Mouse (Mus musculus) cerebellum, adult 8-10 months (tissue): ENCODE measurements at regions not wholly inside any gene's neighbourhood (a gene's known extent, or its start where the extent isn't known, plus 50 kb on each side); places are given as distances from the start of the nearest gene placed in this dataset.

Experiments used
- DNase-seq: peaks from one replicate; pipeline ENCODE4 v3.0.0; 2022

- DNase-seq, result no peak
Measured at GRCm38 (mm10) chr11:89247991-89248390, 54.1 kb downstream of the Nog start.

DNA sequence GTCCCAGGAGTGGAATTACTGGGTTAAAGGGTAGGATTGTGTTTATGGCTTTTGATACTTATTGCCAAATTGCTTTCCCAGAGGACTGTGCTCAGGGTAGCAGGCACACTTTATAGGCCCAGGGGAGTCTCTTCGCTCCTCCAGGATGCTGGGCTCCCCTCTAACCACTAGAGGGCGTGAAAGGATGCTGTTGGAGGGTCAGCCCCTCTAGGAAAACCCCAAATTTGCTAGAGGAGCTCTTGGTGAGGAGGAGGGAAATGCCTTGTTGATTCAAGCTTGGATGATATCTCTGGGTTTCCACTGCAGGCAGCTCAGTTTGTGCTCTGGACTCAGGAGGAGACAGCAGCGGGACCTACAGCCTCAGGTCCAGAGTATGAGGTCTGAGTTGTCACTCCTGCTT is 58.8 kb downstream of the Nog start:
- no peak for DNase-seq

GRCm38 (mm10) chr11:89242130-89242529 is 60.0 kb downstream of the Nog start:
- no peak for DNase-seq

- no peak for DNase-seq
Measured at GRCm38 (mm10) chr11:89239891-89240290, 62.2 kb downstream of the Nog start.

- DNase-seq, result no peak
Measured at GRCm38 (mm10) chr11:89236904-89237303, 65.2 kb downstream of the Nog start.

GRCm38 (mm10) chr11:89232884-89233480 is 69.2 kb downstream of the Nog start:
- no peak for DNase-seq

DNA sequence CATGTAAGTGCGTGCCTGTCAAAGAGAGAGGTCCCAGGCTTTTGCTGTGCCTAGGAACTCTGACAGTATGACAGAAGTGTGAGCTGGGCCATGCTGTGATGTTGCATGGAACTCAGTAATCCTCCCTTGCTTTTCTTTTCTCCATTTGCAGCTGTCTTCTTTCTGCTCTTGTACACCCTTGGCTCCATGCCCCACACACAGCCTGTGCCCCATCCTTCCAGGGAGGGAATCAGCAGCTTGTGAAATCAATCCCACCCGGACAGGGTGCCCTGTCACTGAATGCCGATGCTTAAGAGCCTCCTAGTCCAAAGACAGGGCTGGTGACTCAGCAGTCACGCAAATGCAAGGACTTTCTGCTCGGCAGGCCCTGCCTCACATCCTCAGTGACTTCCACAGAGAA is 72.4 kb downstream of the Nog start:
- no peak for DNase-seq

- no peak for DNase-seq
Measured at GRCm38 (mm10) chr11:89213204-89213603, 88.9 kb downstream of the Nog start.

- DNase-seq, result no peak
Measured at GRCm38 (mm10) chr11:89209531-89209950, 92.6 kb downstream of the Nog start.

- DNase-seq, result no peak
Measured at GRCm38 (mm10) chr11:89209072-89209471, 93.1 kb downstream of the Nog start.

DNA sequence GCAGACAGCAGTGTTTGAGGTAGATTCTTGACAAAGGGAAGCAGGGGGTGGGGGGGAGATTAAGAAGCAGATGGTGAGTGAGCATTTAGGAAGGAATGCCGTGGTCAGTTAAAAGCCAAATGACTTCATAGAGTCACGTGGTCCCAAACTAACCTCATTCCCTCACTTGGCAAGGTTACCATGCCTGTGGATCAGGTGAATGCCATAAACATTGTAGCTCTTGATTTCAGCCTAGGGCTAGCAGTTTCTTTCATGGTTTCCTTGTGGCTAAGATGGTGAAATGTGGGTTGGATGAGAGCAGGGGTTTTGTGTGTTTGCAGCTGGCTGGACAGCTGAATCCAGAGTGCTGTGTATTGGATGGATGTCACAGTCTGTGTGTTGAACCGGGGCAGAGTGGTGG is 95.3 kb downstream of the Nog start:
- DNase-seq, result no peak

- no peak for DNase-seq
Measured at GRCm38 (mm10) chr11:89204948-89205545, 97.1 kb downstream of the Nog start.

- DNase-seq, result no peak
Measured at GRCm38 (mm10) chr11:89200458-89200857, 101.7 kb downstream of the Nog start.

GRCm38 (mm10) chr11:89192815-89193214 is 109.3 kb downstream of the Nog start:
- DNase-seq, result no peak

DNA sequence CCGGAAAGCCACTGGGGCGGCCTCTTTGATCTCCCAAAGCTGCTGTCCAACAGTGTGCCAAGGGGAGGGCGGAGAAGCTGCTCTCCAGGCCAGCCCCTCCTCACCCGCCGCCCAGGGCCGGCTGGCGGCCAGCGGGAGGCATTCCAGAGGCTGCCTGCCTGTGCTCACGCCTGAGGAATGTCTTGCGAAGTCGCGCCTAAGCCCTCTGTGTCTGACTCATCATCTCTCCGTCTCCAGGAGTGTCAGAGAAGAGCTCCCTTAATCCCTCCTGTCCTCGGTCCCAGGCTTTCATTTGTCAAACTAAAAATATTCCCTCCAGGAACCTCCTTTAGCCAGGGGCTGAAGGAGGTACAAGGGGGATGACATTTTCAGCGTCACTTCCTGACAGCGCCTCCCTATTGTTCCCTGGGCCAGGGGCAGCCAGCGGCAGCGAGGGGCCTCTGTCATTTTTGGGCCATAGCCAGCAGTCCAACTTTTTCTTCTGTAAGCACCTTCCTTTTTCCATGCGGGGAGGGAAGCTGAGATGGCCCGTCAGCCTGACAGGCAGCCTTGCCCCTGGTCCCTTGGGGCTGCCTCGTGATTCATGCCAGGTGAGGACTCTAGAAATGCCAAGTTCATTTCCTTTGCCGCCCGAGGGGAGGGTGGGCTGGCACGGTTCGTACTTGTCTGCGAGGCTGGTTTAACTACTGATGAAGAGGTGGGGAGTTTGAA is 113.4 kb downstream of the Gm525 start:
- DNase-seq, result peak; percentile 47

DNA sequence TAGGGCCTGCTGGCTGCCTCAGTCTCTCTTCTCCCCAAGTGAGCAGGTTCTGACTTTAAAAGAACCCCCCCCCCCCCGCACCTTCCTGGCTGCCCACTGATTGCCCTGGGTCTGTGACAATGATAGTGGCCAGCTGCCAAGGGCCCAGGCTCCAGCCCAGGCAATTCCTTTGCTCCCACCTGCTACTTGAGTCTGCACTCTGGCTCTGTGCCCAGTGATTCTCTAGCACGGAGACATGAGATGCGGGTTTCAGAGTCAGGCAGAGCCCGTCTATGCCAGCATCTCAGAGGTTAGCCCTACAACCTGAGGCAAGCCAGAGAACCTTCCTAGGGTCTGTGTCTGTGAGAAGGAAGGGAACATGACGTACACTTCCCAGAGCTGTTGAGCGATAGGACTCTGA is 112.2 kb downstream of the Gm525 start:
- DNase-seq, result peak; percentile 64

- no peak for DNase-seq
Measured at GRCm38 (mm10) chr11:89181471-89181870, 107.8 kb downstream of the Gm525 start.

GRCm38 (mm10) chr11:89178436-89178835 is 104.8 kb downstream of the Gm525 start:
- no peak for DNase-seq

GRCm38 (mm10) chr11:89175511-89175910 is 101.9 kb downstream of the Gm525 start:
- no peak for DNase-seq

DNA sequence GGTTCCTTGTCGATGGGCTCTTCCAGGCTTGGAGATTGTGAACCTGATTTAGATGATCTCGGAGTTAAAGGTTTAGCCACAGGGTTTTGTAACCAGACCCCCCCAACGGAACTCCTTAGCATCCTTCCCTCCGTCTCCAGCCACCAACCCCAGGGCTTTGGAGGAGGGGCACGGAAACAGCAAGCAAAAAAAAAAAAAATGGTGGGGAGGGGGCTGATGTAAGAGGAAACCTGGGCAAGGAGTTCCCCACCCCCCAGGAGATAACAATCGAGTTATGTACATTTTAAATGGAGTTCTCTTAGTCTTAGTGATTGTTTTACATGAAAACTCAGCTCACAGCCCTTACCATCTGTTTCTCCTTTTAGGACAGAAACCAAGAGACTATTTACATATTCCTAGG is 101.3 kb downstream of the Gm525 start:
- DNase-seq, result no peak

DNA sequence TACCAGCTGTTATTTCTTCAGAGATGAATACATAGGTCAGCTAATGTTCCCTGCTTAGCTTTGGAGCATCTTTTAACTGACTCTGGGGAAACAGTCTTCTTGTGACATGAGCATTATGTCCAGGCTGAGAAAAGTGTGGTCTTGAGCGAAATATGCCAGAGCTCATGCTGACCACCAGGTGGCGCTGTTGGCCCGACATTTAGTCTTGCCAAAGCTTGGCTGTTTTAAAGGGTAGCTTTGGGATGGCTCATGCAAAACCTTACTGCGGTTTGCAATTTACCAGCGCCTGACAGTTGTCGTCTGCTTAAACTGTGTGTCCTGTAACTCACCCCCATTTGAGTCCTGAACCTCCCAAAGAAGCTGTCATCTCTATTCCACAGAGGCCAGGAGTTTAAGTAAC is 91.6 kb downstream of the Gm525 start:
- DNase-seq, result peak; percentile 82

- no peak for DNase-seq
Measured at GRCm38 (mm10) chr11:89153466-89154406, 80.1 kb downstream of the Gm525 start.

GRCm38 (mm10) chr11:89147990-89148389 is 74.3 kb downstream of the Gm525 start:
- no peak for DNase-seq
